Mouse (Mus musculus): ENCODE data around the gene Repin1. TPM values are rescaled to one million over a fixed set of nuclear protein-coding genes. Genes with fewer than 3 reads are reported as not detected.

Repin1 gene
- total RNA-seq, 2 experiments from 2014 or later: 30.4 to 31.2 TPM

- no peak for DNase-seq
Measured at GRCm38 (mm10) chr6:48626464-48626863, 32.8 kb downstream of the Repin1 start, which contains the start of gene AI854703. TSS of gene AI854703 (plus strand) at chr6:48626764.

- DNase-seq: peak; percentile 53
Measured at GRCm38 (mm10) chr6:48626984-48627383, 33.3 kb downstream of the Repin1 start.

GRCm38 (mm10) chr6:48627511-48627924 lies 33.8 kb downstream of the Repin1 start:
- no peak for DNase-seq

- DNase-seq: no peak
Measured at GRCm38 (mm10) chr6:48628377-48628776, 34.7 kb downstream of the Repin1 start.

- no peak for DNase-seq
Measured at GRCm38 (mm10) chr6:48628808-48629660, 35.4 kb downstream of the Repin1 start.

- DNase-seq: no peak
Measured at GRCm38 (mm10) chr6:48629661-48630034, 36.0 kb downstream of the Repin1 start.

- DNase-seq: no peak
Measured at GRCm38 (mm10) chr6:48630831-48631230, 37.1 kb downstream of the Repin1 start.

GRCm38 (mm10) chr6:48635105-48635504 lies 41.4 kb downstream of the Repin1 start:
- DNase-seq: no peak

- DNase-seq: peak; percentile 72
Measured at GRCm38 (mm10) chr6:48636515-48636914, 42.8 kb downstream of the Repin1 start.

GRCm38 (mm10) chr6:48637811-48638500 lies 44.3 kb downstream of the Repin1 start:
- DNase-seq: no peak

GRCm38 (mm10) chr6:48638553-48638952 lies 44.9 kb downstream of the Repin1 start:
- DNase-seq: no peak

GRCm38 (mm10) chr6:48641391-48641790 lies 47.7 kb downstream of the Repin1 start:
- DNase-seq: no peak

- peak; percentile 41 for DNase-seq
Measured at GRCm38 (mm10) chr6:48642764-48643292, 49.1 kb downstream of the Repin1 start.

- DNase-seq: peak; percentile 82
Measured at GRCm38 (mm10) chr6:48645660-48646308, 52.1 kb downstream of the Repin1 start.

- DNase-seq: no peak
Measured at GRCm38 (mm10) chr6:48646309-48646690, 52.6 kb downstream of the Repin1 start.

- peak; percentile 68 for DNase-seq
Measured at GRCm38 (mm10) chr6:48646995-48647394, 53.3 kb downstream of the Repin1 start, which contains the start of gene Gimap8. TSS of gene Gimap8 (plus strand) at chr6:48647234.

GRCm38 (mm10) chr6:48647611-48648010 lies 53.9 kb downstream of the Repin1 start:
- DNase-seq: no peak

Other genes starting within 250 kb of the Repin1 start
- gene Krba1, start 198.3 kb upstream of the Repin1 start, total RNA-seq (2021): 10 to 100 TPM; 32.5 to 40.1 TPM
- gene Zfp467, start 148.1 kb upstream of the Repin1 start, total RNA-seq (2021): 10 to 100 TPM; 17.1 to 25.9 TPM
- gene Sspo, start 145.7 kb upstream of the Repin1 start, total RNA-seq (2021): under 1 TPM; 0.38 to 0.64 TPM
- 10 to 100 TPM; 14.0 to 16.4 TPM for gene Atp6v0e2, start 56.3 kb upstream of the Repin1 start, total RNA-seq (2021)
- gene Lrrc61, start 39.1 kb upstream of the Repin1 start, total RNA-seq (2021): 1 to 10 TPM; 7.5 to 9.1 TPM
- gene Rarres2, start 21.1 kb upstream of the Repin1 start, total RNA-seq (2021): 10 to 100 TPM; 69.3 to 70.3 TPM
- not detected for gene Gm45021, start 4.3 kb upstream of the Repin1 start, total RNA-seq (2021)
- not detected for gene Gm44965, start 58 bp downstream of the Repin1 start, total RNA-seq (2021)
- gene Zfp775, start 8.2 kb downstream of the Repin1 start, total RNA-seq (2021): 1 to 10 TPM; 4.0 to 5.4 TPM
- gene AI854703, start 32.9 kb downstream of the Repin1 start, total RNA-seq (2021): under 1 TPM; 0.41 to 0.50 TPM
- gene Gimap8, start 53.4 kb downstream of the Repin1 start, total RNA-seq (2021): 1 to 10 TPM; 9.0 to 9.3 TPM
- gene Gimap9, start 82.2 kb downstream of the Repin1 start, total RNA-seq (2021): 1 to 10 TPM; 6.7 to 7.0 TPM
- gene Gimap4, start 90.7 kb downstream of the Repin1 start, total RNA-seq (2021): 10 to 100 TPM; 41.2 to 50.1 TPM
- 10 to 100 TPM; 62.2 to 64.7 TPM for gene Gimap6, start 114.3 kb downstream of the Repin1 start, total RNA-seq (2021)
- gene Gm28053, start 124.7 kb downstream of the Repin1 start, total RNA-seq (2021): 1 to 10 TPM; 7.1 to 7.2 TPM
- not detected for gene Gimap7, start 124.7 kb downstream of the Repin1 start, total RNA-seq (2021)
- 10 to 100 TPM; 12.9 to 19.4 TPM for gene Gimap1, start 145.2 kb downstream of the Repin1 start, total RNA-seq (2021)
- 10 to 100 TPM; 11.6 to 11.8 TPM for gene Gimap5, start 152.3 kb downstream of the Repin1 start, total RNA-seq (2021)
- gene Gimap3, start 177.0 kb downstream of the Repin1 start, total RNA-seq (2021): under 1 TPM; 0.38 to 0.54 TPM
- gene Tmem176a, start 247.0 kb downstream of the Repin1 start, total RNA-seq (2021): 10 to 100 TPM; 33.6 to 34.8 TPM
- gene Tmem176b, start 247.6 kb downstream of the Repin1 start, total RNA-seq (2021): 10 to 100 TPM; 90.2 to 95.6 TPM